Mouse (Mus musculus) CH12.LX (cell line): ENCODE measurements around the gene Ext2. TPM values are rescaled to one million over a fixed set of nuclear protein-coding genes. Genes with fewer than 3 reads are reported as not detected.

Source experiments
- DNase-seq: peaks from one replicate; pipeline ENCODE4 v3.0.0-alpha.2; 2013; ENCODE audit errors: extremely low read depth
- H3K27ac ChIP-seq: 2 replicates; pipeline ENCODE4 v1.5.1; 2012; ENCODE audit warnings: low read depth, mild to moderate bottlenecking, control low read depth, moderate library complexity; ENCODE audit not compliant: insufficient read depth
- H3K27me3 ChIP-seq: replicated peaks from 2 replicates; pipeline ENCODE3; 2012; ENCODE audit warnings: inconsistent platforms
- H3K36me3 ChIP-seq, 2 experiments: replicated peaks in 1 of 2; 2 replicates each; pipeline versions ENCODE3 to v1.6.1; 2012; ENCODE audit warnings: inconsistent platforms in 1 of 2, low read length in 1 of 2, mild to moderate bottlenecking in 1 of 2, mixed read lengths in 1 of 2, moderate library complexity in 1 of 2; ENCODE audit not compliant: control insufficient read depth in 1 of 2, insufficient read depth in 1 of 2
- H3K4me1 ChIP-seq, 2 experiments: 2 replicates each; pipeline ENCODE4 v1.6.1; 2012; ENCODE audit warnings: inconsistent platforms in 1 of 2, moderate library complexity in 1 of 2; ENCODE audit not compliant: insufficient read depth in 2 of 2, control insufficient read depth in 1 of 2
- H3K4me2 ChIP-seq: 2 replicates; pipeline ENCODE4 v1.6.1; 2012; ENCODE audit warnings: low read depth, mild to moderate bottlenecking, control low read depth; ENCODE audit not compliant: poor library complexity, insufficient read depth, severe bottlenecking
- H3K4me3 ChIP-seq, 3 experiments: fragments of 150-350 bp in 1 of 3; sonication (generic) in 1 of 3; replicated peaks in 1 of 3; 2 replicates each; pipeline versions ENCODE3 to v1.5.1; 2011 to 2012; ENCODE audit warnings: low read depth in 2 of 3, low read length in 2 of 3, mild to moderate bottlenecking in 2 of 3, moderate library complexity in 2 of 3, control low read depth in 1 of 3, improper control_type of control experiment in 1 of 3, inconsistent platforms in 1 of 3, mixed read lengths in 1 of 3; ENCODE audit not compliant: poor library complexity in 1 of 3
- H3K79me2 ChIP-seq: replicated peaks from 2 replicates; pipeline ENCODE4 v1.6.1; 2012; ENCODE audit warnings: mild to moderate bottlenecking, moderate library complexity; ENCODE audit not compliant: control insufficient read depth, poor library complexity, insufficient read depth, severe bottlenecking; ENCODE audit errors: extremely low read depth
- H3K9ac ChIP-seq: 2 replicates; pipeline ENCODE4 v1.6.1; 2012; ENCODE audit warnings: low read depth, mild to moderate bottlenecking, control low read depth, moderate library complexity; ENCODE audit not compliant: insufficient read depth
- H3K9me3 ChIP-seq: replicated peaks from 2 replicates; pipeline ENCODE3; 2012; ENCODE audit warnings: low read length, inconsistent platforms, mixed read lengths
- BHLHE40 ChIP-seq: IDR thresholded peaks from 2 replicates; pipeline ENCODE4 v1.6.1; 2011; ENCODE audit warnings: mild to moderate bottlenecking, low read depth, low read length, improper control_type of control experiment
- CHD2 ChIP-seq: IDR thresholded peaks from 2 replicates; pipeline ENCODE4 v1.6.1; 2011; ENCODE audit warnings: low read length, improper control_type of control experiment
- CTCF ChIP-seq, 2 experiments: IDR thresholded peaks in 1 of 2; conservative IDR thresholded peaks in 1 of 2; 2 replicates each; pipeline ENCODE4 v1.5.1; 2011 to 2012; ENCODE audit warnings: low read depth in 2 of 2, low read length in 2 of 2, improper control_type of control experiment in 1 of 2, inconsistent platforms in 1 of 2, mild to moderate bottlenecking in 1 of 2, moderate library complexity in 1 of 2
- GABPA ChIP-seq: IDR thresholded peaks from 2 replicates; pipeline ENCODE4 v1.6.1; 2012; ENCODE audit warnings: low read depth, low read length, improper control_type of control experiment, inconsistent platforms; ENCODE audit not compliant: insufficient replicate concordance
- HCFC1 ChIP-seq: IDR thresholded peaks from 2 replicates; pipeline ENCODE4 v1.6.1; 2012; ENCODE audit warnings: low read depth, mild to moderate bottlenecking, inconsistent platforms, low read length, improper control_type of control experiment
- IRF4 ChIP-seq: IDR thresholded peaks from 2 replicates; pipeline ENCODE4 v1.6.1; 2014; ENCODE audit warnings: low read depth, mild to moderate bottlenecking, inconsistent platforms, low read length, improper control_type of control experiment
- KAT2A ChIP-seq: IDR thresholded peaks from 2 replicates; pipeline ENCODE4 v1.6.1; 2012; ENCODE audit warnings: low read length, improper control_type of control experiment, inconsistent platforms; ENCODE audit not compliant: insufficient replicate concordance
- MAX ChIP-seq: IDR thresholded peaks from 2 replicates; pipeline ENCODE4 v1.6.1; 2011; ENCODE audit warnings: low read length, improper control_type of control experiment
- MAZ ChIP-seq: IDR thresholded peaks from 2 replicates; pipeline ENCODE4 v1.6.1; 2012; ENCODE audit warnings: low read depth, mild to moderate bottlenecking, inconsistent platforms, low read length, improper control_type of control experiment, moderate library complexity
- MXI1 ChIP-seq: IDR thresholded peaks from 2 replicates; pipeline ENCODE4 v1.6.1; 2011; ENCODE audit warnings: mild to moderate bottlenecking, low read depth, low read length, improper control_type of control experiment
- MYC ChIP-seq: IDR thresholded peaks from 2 replicates; pipeline ENCODE4 v1.6.1; 2011; ENCODE audit warnings: low read depth, mild to moderate bottlenecking, improper control_type of control experiment, low read length
- PAX5 ChIP-seq: IDR thresholded peaks from 2 replicates; pipeline ENCODE4 v1.6.1; 2012; ENCODE audit warnings: low read length, inconsistent platforms, mixed read lengths
- POLR2A ChIP-seq: IDR thresholded peaks from 2 replicates; pipeline ENCODE4 v1.6.1; 2011; ENCODE audit warnings: low read depth, mild to moderate bottlenecking, improper control_type of control experiment, low read length
- POLR2AphosphoS2 ChIP-seq: IDR thresholded peaks from 2 replicates; pipeline ENCODE4 v1.6.1; 2011; ENCODE audit warnings: low read depth, low read length, improper control_type of control experiment
- RAD21 ChIP-seq: IDR thresholded peaks from 2 replicates; pipeline ENCODE4 v1.6.1; 2011; ENCODE audit warnings: low read depth, mild to moderate bottlenecking, low read length, improper control_type of control experiment, moderate library complexity
- SIN3A ChIP-seq: IDR thresholded peaks from 2 replicates; pipeline ENCODE4 v1.6.1; 2012; ENCODE audit warnings: low read length, improper control_type of control experiment, inconsistent platforms
- TCF12 ChIP-seq: IDR thresholded peaks from 2 replicates; pipeline ENCODE4 v1.6.1; 2014; ENCODE audit warnings: low read depth, mild to moderate bottlenecking, inconsistent platforms, low read length, improper control_type of control experiment
- UBTF ChIP-seq: IDR thresholded peaks from 2 replicates; pipeline ENCODE4 v1.6.1; 2012; ENCODE audit warnings: low read depth, mild to moderate bottlenecking, inconsistent platforms, low read length, improper control_type of control experiment, moderate library complexity
- USF1 ChIP-seq: IDR thresholded peaks from 2 replicates; pipeline ENCODE4 v1.6.1; 2014; ENCODE audit warnings: low read depth, mild to moderate bottlenecking, inconsistent platforms, low read length, improper control_type of control experiment
- USF2 ChIP-seq: conservative IDR thresholded peaks from 2 replicates; pipeline ENCODE4 v1.6.1; 2011; ENCODE audit warnings: low read depth, low read length, improper control_type of control experiment
- ZMIZ1 ChIP-seq: IDR thresholded peaks from 2 replicates; pipeline ENCODE4 v1.6.1; 2012; ENCODE audit warnings: low read depth, mild to moderate bottlenecking, inconsistent platforms, low read length, improper control_type of control experiment
- ZNF384 ChIP-seq: IDR thresholded peaks from 2 replicates; pipeline ENCODE4 v1.6.1; 2012; ENCODE audit warnings: low read depth, low read length, improper control_type of control experiment, inconsistent platforms
- dilution Hi-C: fragments of 300-500 bp; cut with MboI; formaldehyde crosslinking; loops from 2 replicates; pipeline ENCODE4 v1.14.3; 2020; ENCODE audit warnings: low sequenced_read_pairs; ENCODE audit not compliant: extremely low pct_unique_long_range_greater_than_20kb, extremely low pct_ligation_motif_present
- in situ Hi-C: fragments of 300-500 bp; cut with MboI; formaldehyde crosslinking; loops from 3 replicates; pipeline ENCODE4 v1.14.3; 2019; ENCODE audit warnings: low sequenced_read_pairs, low pct_ligation_motif_present, low pct_unique_long_range_greater_than_20kb, mixed read lengths
- polyA plus RNA-seq: library from polyadenylated mRNA; unstranded; fragments of >175 nt; gene quantifications from 2 replicates; pipeline ENCODE4 v1.2.1, GENCODE M21; 2012; ENCODE audit warnings: low read depth; ENCODE audit not compliant: insufficient read length
- total RNA-seq, 2 experiments: library from RNA; depleted of rRNA; stranded (reverse); fragments of 300-350 nt in 1 of 2; fragments of >200 nt in 1 of 2; gene quantifications; 2 replicates each; pipeline ENCODE4 v1.2.3; 2012 to 2014

Ext2 gene
- total and polyA plus RNA-seq, 3 experiments, result 20.2 to 33.1 (median 26.9) TPM

DNA sequence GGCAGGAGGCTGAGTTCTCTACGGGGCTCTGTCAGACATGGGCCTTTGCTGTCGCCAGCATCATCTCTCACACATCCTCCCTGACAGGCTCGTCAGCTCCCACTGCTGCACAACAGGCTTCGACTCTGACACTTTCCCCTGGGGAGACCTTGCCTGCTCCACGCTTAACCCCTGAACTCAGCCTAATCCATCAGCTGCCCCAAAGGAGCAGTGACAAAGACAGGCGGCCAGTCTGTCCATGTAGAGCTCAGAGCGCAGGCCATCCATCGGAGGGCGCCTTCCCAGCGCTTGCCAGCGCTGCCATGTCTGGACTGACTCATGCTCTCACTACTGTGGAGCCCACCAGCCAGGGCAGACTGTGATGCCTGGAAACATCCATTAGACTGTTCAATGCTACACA is 92.8 kb downstream of the Ext2 start:
- no peaks in the 10 kb centered on the region for H3K9me3 ChIP-seq
- in situ Hi-C loops, result no loop called here
- H3K4me1 ChIP-seq, result no peaks in the 10 kb centered on the region
- no peak overlapping the region for H3K4me3 ChIP-seq
- H3K36me3 ChIP-seq, result peaks cover 13 to 58% of the 10 kb centered on the region in 2 experiments
- H3K9ac ChIP-seq, result no peak overlapping the region
- no peaks in the 10 kb centered on the region for H3K79me2 ChIP-seq
- no peak for TF ChIP-seq USF1
- TF ChIP-seq HCFC1, result no peak
- TF ChIP-seq IRF4, result no peak
- TF ChIP-seq SIN3A, result no peak
- no peak for TF ChIP-seq ZMIZ1
- no peak for TF ChIP-seq BHLHE40
- no peak for TF ChIP-seq TCF12
- TF ChIP-seq GABPA, result no peak
- no peak for TF ChIP-seq POLR2A
- TF ChIP-seq UBTF, result no peak
- TF ChIP-seq USF2, result no peak
- no peak for TF ChIP-seq MXI1
- no peak for TF ChIP-seq MAZ
- no peak for TF ChIP-seq MAX
- no peak for TF ChIP-seq POLR2AphosphoS2
- dilution Hi-C loops, result no loop called here
- no peaks in the 10 kb centered on the region for H3K27me3 ChIP-seq
- DNase-seq, result no peak
- H3K27ac ChIP-seq, result no peak overlapping the region
- no peak overlapping the region for H3K4me2 ChIP-seq

DNA sequence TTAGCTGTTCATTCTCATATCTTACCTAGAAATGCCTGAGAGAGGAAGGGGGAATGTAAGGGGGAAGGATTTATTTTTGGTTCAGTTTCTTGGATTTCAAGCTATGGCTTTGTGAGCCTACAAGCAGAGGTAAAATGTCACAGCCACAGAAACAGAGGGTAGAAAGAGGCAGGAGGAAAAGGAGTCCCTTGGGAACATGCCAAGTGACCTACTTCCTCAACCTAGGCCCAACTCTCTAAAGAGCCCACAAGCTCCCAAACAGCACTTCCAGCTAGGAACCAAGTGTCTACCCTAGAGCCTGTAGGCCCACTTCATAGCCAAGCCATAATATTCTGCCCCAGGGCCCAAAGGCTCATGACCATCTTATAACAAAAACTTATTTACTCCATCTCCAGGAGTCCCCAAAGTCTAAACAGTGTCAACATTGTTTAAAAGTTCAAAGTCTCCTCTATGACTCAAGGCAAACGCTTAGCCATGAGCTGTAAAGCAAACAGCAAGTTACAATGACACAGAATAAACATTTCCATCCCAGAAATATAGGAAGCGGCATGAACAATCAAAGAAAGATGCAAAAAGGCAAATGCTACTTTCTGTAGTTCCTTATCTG is 99.1 kb downstream of the Ext2 start:
- H3K27me3 ChIP-seq, result no peaks in the 10 kb centered on the region
- DNase-seq, result peak; percentile 27
- in situ Hi-C loops, result no loop called here
- peaks cover 4 to 50% of the 10 kb centered on the region in 2 experiments for H3K36me3 ChIP-seq
- dilution Hi-C loops, result no loop called here
- H3K4me3 ChIP-seq, result no peak overlapping the region
- TF ChIP-seq BHLHE40 (no peak), SIN3A (no peak), KAT2A (no peak), ZNF384 (no peak), USF2 (no peak), RAD21 (no peak), MXI1 (no peak), MYC (no peak), PAX5 (no peak), CHD2 (no peak), POLR2AphosphoS2 (no peak), CTCF (conservative IDR thresholded peaks at IDR 0.05 in 1 of 2, IDR thresholded peaks at IDR 0.05 in 1 of 2; ENCODE audit: low read depth in 2 of 2, low read length in 2 of 2) (no peak)
- H3K9me3 ChIP-seq, result no peaks in the 10 kb centered on the region
- no peaks in the 10 kb centered on the region for H3K79me2 ChIP-seq
- peaks cover 0 to 9% of the 10 kb centered on the region in 2 experiments; a peak in 2 of 4 replicates for H3K4me1 ChIP-seq
- H3K9ac ChIP-seq, result no peak overlapping the region
- H3K4me2 ChIP-seq, result no peak overlapping the region
- no peak overlapping the region for H3K27ac ChIP-seq
